In the genomic region with DNA sequence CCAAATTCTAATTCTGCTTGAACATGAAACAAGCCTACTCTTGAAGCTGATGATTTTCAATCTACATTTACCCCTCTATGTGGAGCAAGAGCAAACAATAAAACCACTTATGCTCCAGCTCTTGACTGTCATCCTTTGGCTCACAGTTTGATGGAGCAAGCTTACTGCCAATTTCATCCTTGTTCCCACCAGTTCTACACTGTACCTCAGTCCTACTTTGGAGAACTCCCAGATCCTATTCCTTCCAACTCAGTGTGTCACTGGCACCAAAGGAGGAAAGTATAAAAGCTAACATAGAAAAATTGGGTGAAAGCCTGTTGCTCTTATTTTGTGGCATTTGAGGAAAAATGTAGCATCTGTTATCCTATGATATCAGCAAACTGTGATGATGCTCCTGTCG, we compare ENCODE assay signal across 11 mouse cellular contexts.
"Had no signal": no experiment of that assay in that cellular context is flagged by ENCODE, and none has a peak within 500 bp of the region (broad histone marks: within the 10 kb centered on the region; RNA-seq: fewer than 3 reads in every experiment).

No protein-coding gene starts in this region.

- H3K9me3 ChIP-seq: limb, embryonic 13.5 days; midbrain, embryonic 13.5 days had no signal

- H3K9ac ChIP-seq: limb, embryonic 13.5 days; liver, embryonic 14.5 days; midbrain, embryonic 13.5 days had no signal

- H3K4me1 ChIP-seq: limb, embryonic 13.5 days; midbrain, embryonic 13.5 days had no signal

- H3K27ac ChIP-seq: kidney, postnatal 0 days; layer of hippocampus, adult 2 months; limb, embryonic 13.5 days; liver, embryonic 14.5 days; midbrain, embryonic 13.5 days had no signal

- H3K27me3 ChIP-seq: limb, embryonic 13.5 days; midbrain, embryonic 13.5 days had no signal

- ATAC-seq: midbrain, embryonic 13.5 days had no signal

- DNase-seq: kidney, adult 11 months; kidney, adult 9 months; kidney, postnatal 36 days; left cerebral cortex, postnatal 4 days; lung, adult 18-20 months; thymus, postnatal 4 days had no signal

- H3K36me3 ChIP-seq: limb, embryonic 13.5 days; midbrain, embryonic 13.5 days had no signal

- H3K4me3 ChIP-seq: layer of hippocampus, adult 2 months; limb, embryonic 13.5 days; midbrain, embryonic 13.5 days had no signal

- H3K4me2 ChIP-seq: limb, embryonic 13.5 days; midbrain, embryonic 13.5 days had no signal
